Mouse (Mus musculus) Patski (cell line): ENCODE results near the gene Ankrd33b. TPM values are rescaled to one million over a fixed set of nuclear protein-coding genes. Genes with fewer than 3 reads are reported as not detected.

Experiments used
- ATAC-seq: fragments of 100-300 bp; one replicate; pipeline ENCODE4 v1.8.0; 2021
- CTCF ChIA-PET: fragments of 350-600 bp; sonication (Branson Sonifier 250); formaldehyde crosslinking; loops from one replicate; lab custom pipeline; 2022; ENCODE audit warnings: inconsistent platforms; lab: Charles Lee
- POLR2A ChIA-PET: fragments of 350-600 bp; sonication (Branson Sonifier 250); formaldehyde crosslinking; loops from one replicate; lab custom pipeline; 2022; ENCODE audit warnings: antibody characterized with exemption, inconsistent platforms; lab: Charles Lee
- DNase-seq: peaks from one replicate; pipeline ENCODE4 v3.0.0-alpha.2; 2011; ENCODE audit warnings: low read depth, low spot score
- H3K27me3 ChIP-seq: fragments of 371-371 bp; one replicate; pipeline ENCODE4 v1.5.1; 2021
- CTCF ChIP-seq: fragments of 100-300 bp; IDR thresholded peaks from one replicate; pipeline ENCODE4 v1.5.1; 2021
- in situ Hi-C: fragments of 300-500 bp; cut with MboI; formaldehyde crosslinking; loops from 3 replicates; pipeline ENCODE4 v1.11.1; 2018; ENCODE audit warnings: low pct_unique_long_range_greater_than_20kb, mixed read lengths
- polyA plus RNA-seq: library from polyadenylated mRNA; unstranded; gene quantifications from one replicate; pipeline ENCODE4 v1.2.3, GENCODE M21; 2021

Ankrd33b gene
- 9.3 TPM for polyA plus RNA-seq

DNA sequence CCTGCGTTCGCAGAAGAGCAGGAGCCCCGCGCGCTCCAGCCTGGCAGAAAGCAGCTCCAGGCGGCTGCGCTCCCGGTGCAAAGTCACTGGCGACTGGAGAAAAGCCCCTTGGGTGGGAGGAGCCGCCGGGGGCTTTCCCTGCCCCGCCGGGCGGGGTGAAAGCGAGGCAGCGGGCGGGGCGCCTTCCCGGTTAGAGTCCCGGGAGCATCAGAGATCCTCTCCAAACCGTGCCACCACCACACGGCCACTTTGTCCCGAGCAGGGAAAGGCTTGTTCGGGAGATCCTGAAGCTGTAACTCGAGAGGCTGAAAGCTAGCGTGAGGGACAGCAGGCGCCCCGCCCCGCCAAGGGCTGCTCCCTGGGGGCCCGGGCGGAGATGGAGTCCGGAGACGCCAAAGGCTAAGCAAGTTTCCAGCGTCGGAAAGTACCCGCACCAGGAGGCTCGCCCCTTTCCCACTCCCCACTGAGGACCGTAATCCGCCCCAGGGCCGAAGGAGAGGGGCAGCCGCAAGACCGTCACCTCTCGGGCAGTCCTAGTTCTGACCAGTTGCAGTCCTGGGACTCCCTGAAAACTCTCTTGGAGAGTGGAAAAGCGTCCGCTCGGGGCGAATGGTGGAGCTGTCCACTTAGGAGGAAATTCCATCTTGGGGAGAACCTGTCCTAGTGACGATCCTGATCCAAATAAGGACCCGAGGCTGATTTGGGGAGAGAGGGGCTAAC is at the start of gene Ankrd33b:
Gene Ankrd33b, minus strand, starts transcription at position 246 of the 720 bp plus-strand sequence.
- no peak for DNase-seq
- ATAC-seq = peak; percentile 77
- H3K27me3 ChIP-seq = no peaks in the 10 kb centered on the region
- in situ Hi-C loops = no loop called here
- POLR2A ChIA-PET = no interaction called here
- CTCF ChIA-PET = interaction anchor here (1.6 kb wide), 1 partner anchor 25 kb away, joined by 3 read pairs; no protein-coding TSS in a partner anchor
- no peak for TF ChIP-seq CTCF

DNA sequence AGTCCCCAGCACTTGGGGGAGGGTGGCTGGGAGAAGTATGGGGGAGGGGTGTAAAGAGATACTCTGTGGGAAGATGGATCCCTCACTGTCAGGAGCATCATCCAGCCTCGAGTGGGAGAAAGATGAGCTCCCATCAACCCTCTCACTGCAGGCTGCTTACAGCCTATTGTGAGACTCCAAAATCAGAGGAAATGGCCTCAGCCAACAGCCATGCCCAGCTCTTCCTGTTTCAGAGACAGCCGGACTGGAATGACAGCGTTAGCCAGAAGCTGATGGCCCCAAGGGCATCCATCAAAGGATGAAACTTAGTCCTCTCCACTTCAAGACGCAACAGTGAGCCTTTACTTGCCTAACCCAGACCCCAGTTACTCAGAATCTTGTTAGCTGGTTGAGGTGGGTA is 47.7 kb upstream of the Ankrd33b start:
- TF ChIP-seq CTCF = no peak
- CTCF ChIA-PET = interaction anchor here (1.0 kb wide), 1 partner anchor 102 kb away, joined by 3 read pairs; no protein-coding TSS in a partner anchor
- no peak for ATAC-seq
- no peak for DNase-seq
- POLR2A ChIA-PET = no interaction called here
- in situ Hi-C loops = no loop called here
- no peaks in the 10 kb centered on the region for H3K27me3 ChIP-seq

DNA sequence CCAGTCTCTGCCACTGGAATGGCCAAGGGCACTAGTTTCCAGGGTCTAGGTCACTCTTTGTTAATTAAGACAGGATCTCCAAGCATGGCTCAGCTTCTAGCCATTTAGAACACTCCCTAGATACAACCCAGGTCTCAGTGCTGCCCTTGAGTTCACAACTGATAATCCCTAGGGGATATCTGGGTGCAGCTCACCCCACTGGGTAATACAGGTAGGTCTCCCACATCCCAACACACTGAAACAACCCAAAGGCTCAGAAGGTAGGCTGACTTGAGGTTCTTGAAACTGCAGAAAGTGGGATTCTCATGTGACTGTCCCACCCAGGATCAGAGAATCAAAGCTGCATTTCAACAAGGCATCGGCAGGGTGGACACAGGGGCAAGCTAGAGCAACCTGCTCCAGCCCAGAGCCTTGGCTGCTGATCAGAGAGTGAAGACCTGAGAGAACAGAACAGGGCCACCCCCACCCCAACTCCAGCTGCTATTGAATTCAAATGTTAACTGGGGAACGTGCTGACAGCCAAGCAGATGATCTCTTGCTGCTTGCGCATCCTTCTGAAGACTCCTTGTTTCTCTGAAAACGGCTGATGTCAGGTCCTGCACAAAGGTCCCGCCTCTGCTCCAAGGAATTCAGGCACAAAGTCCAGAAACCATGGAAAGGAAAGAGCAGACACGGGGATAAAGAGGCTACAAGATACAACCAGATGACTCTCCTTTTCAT is 46.8 kb upstream of the Ankrd33b start:
- ATAC-seq (no peak), DNase-seq (no peak)
- no peaks in the 10 kb centered on the region for H3K27me3 ChIP-seq
- CTCF ChIA-PET = interaction anchor here (1.0 kb wide), 1 partner anchor 101 kb away, joined by 3 read pairs; no protein-coding TSS in a partner anchor
- POLR2A ChIA-PET = no interaction called here
- TF ChIP-seq CTCF = no peak
- in situ Hi-C loops = no loop called here

- no peaks in the 10 kb centered on the region for H3K27me3 ChIP-seq
- DNase-seq = no peak
- POLR2A ChIA-PET = no interaction called here
- CTCF ChIA-PET = no interaction called here
- no peak for TF ChIP-seq CTCF
- no peak for ATAC-seq
- in situ Hi-C loops = no loop called here
These were observed 46.1 kb upstream of the Ankrd33b start for GRCm38 (mm10) chr15:31413662-31414061.

- DNase-seq (no peak), ATAC-seq (no peak)
- TF ChIP-seq CTCF = no peak
- in situ Hi-C loops = no loop called here
- H3K27me3 ChIP-seq = no peaks in the 10 kb centered on the region
- POLR2A ChIA-PET = no interaction called here
- CTCF ChIA-PET = interaction anchor here (0.6 to 1.9 kb wide), 2 partner anchors 8 to 11 kb away, joined by 3 to 5 read pairs; no protein-coding TSS in a partner anchor
These were observed 45.4 kb upstream of the Ankrd33b start for GRCm38 (mm10) chr15:31412933-31413332.

DNA sequence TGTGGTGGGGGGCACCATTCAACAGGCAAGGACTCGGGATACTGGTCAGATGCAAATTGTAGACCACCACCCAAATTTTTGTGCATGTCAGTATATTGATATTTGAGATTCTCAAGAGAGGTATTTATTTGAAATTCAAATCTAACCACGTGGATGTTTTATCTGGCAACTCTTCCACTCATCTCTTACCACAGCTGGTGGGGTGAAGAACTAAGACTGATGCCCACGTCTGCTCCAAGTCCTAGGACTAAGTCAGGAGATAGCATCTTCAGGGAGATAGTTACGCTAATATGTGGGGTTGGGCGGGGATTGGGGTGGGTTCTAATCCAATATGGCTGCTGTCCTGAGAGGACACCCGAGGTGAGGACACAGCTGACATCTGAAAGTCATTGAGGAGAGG is 44.9 kb upstream of the Ankrd33b start:
- no peak for DNase-seq
- ChIA-PET POLR2A (no interaction called here), CTCF (interaction anchor here (0.6 to 1.9 kb wide), 2 partner anchors 9 to 12 kb away, joined by 3 to 5 read pairs; no protein-coding TSS in a partner anchor)
- in situ Hi-C loops = no loop called here
- no peak for TF ChIP-seq CTCF
- ATAC-seq = no peak
- H3K27me3 ChIP-seq = no peaks in the 10 kb centered on the region

DNA sequence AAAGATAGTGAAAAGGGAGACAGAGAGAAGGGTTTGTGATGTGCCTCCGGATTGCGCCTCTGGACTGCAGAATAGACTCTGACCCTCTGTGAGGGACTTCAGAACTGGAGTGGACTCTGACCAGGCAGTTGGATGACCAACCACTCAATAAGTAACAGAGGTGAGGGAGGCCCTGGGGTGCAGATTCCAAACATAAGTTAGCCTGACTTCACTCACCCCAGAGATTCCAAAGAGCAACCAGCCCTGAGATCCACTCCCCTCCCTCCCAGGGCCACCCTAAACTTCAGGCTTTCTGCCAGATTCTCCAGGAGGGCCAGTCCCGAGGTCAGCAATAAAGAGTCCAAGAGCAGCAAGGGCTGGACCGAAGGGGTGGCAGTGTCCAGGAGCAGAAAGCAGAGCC is 40.0 kb upstream of the Ankrd33b start:
- no peaks in the 10 kb centered on the region for H3K27me3 ChIP-seq
- CTCF ChIA-PET = interaction anchor here (0.9 to 1.7 kb wide), 5 partner anchors 11 to 64 kb away, joined by 3 to 4 read pairs (median 3); no protein-coding TSS in a partner anchor
- peak; percentile 95 for DNase-seq
- ATAC-seq = peak; percentile 94
- POLR2A ChIA-PET = interaction anchor here (0.7 to 1.1 kb wide), 3 partner anchors 55 to 91 kb away, joined by 3 to 5 read pairs (median 3); no protein-coding TSS in a partner anchor
- in situ Hi-C loops = no loop called here
- TF ChIP-seq CTCF = no peak

GRCm38 (mm10) chr15:31406881-31407280 is 39.4 kb upstream of the Ankrd33b start:
- no peak for TF ChIP-seq CTCF
- in situ Hi-C loops = no loop called here
- ATAC-seq (no peak), DNase-seq (no peak)
- H3K27me3 ChIP-seq = no peaks in the 10 kb centered on the region
- CTCF ChIA-PET = interaction anchor here (0.9 to 1.7 kb wide), 2 partner anchors 11 to 14 kb away, joined by 3 read pairs; no protein-coding TSS in a partner anchor
- POLR2A ChIA-PET = interaction anchor here (0.7 to 1.1 kb wide), 2 partner anchors 56 to 65 kb away, joined by 3 read pairs; no protein-coding TSS in a partner anchor

DNA sequence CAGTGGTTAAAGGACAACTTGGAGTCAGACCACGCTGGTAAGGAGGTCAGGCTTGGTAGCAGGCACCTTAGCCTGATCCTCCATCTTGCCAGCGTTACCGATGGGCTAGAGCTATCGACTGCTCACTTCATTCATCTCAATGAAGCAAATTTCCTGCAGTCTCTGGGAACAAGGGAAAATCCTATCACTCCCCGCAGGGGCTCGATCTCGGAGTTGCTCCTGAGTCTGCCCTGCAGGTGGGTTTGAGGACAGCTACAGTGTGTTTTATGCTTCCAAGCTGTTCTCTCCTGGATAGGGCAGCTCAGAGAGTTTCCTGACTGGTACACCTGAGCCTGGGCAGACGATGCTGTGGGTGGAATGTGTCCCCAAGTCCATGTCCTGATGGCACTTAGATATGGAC is 36.8 kb upstream of the Ankrd33b start:
- no peaks in the 10 kb centered on the region for H3K27me3 ChIP-seq
- in situ Hi-C loops = no loop called here
- ATAC-seq (no peak), DNase-seq (no peak)
- ChIA-PET CTCF (interaction anchor here (1.4 kb wide), 1 partner anchor 43 kb away, joined by 4 read pairs; no protein-coding TSS in a partner anchor), POLR2A (no interaction called here)
- TF ChIP-seq CTCF = no peak

DNA sequence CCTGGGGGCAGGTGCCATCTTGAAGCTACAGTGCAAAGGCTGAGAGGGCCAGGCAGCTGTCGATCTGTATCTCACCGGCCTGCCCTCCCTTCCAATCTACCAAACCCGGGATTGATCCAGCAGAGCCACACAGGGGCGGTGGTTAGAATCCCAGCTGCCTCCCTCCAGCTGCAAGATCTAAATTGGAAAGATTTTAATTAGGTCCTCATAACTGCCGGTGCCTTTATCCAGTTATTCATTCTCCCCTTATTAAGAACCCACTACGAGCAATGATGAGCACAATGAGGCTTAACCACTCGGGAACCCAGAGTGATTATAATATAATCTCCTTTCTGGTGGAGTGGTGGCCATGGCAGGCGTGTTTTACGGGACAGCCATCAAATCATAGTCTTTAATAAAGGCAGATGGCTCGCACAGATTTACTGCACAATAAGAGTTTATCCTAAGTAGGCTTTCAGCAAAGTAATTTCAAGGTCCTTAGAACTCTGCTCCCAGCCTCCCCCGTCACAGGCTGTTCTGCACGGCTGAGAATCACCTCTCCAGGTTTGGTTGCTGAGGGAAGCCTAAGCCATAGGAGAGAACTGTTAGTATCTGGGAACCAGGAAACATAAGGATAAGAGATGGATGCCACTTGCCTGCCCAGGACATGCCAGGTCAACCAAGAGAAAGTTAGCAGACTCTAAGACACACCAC is 34.8 kb upstream of the Ankrd33b start:
- in situ Hi-C loops = no loop called here
- no peak for TF ChIP-seq CTCF
- ChIA-PET POLR2A (no interaction called here), CTCF (no interaction called here)
- ATAC-seq (no peak), DNase-seq (no peak)
- H3K27me3 ChIP-seq = no peaks in the 10 kb centered on the region
